Mouse (Mus musculus): ENCODE measurements around the gene Ccser1. TPM values are rescaled to one million over a fixed set of nuclear protein-coding genes. Genes with fewer than 3 reads are reported as not detected.

Gene Ccser1
- 17.0 TPM in 2 replicates for polyA plus RNA-seq (2015; fragmentation: Nextera tagmentation; extraction: Ambion mirVana)

GRCm38 (mm10) chr6:61179949-61180755 lies at the start of gene Ccser1:
Gene Ccser1, plus strand, starts transcription at chr6:61180324.
- Histone ChIP-seq H3K27me3 (peaks cover 12% of the 10 kb centered on the region; the same call in 1 of the 2 replicates), H3K4me1 (peaks cover 8% of the 10 kb centered on the region; the same call in 1 of the 2 replicates), H3K9me3 (replicated peaks) (no peaks in the 10 kb centered on the region), H3K9ac (peak within 1 kb of the TSS; percentile 76), H3K4me2 (peak within 1 kb of the TSS; percentile 95), H3K4me3 (replicated peaks) (peak within 1 kb of the TSS; percentile 77), H3K36me3 (no peaks in the 10 kb centered on the region), H3K27ac (peak within 1 kb of the TSS; percentile 79)
- peak; percentile 91 for ATAC-seq (replicated peaks; ENCODE audit: low FRiP score)
- WGBS: under 1% methylated on average over 97 of the region's 105 CpGs

GRCm38 (mm10) chr6:61136436-61136835 lies 43.7 kb upstream of the Ccser1 start:
- 85% methylated on average over 2 of the region's 2 CpGs for WGBS
- Histone ChIP-seq H3K27me3 (no peaks in the 10 kb centered on the region), H3K36me3 (no peaks in the 10 kb centered on the region), H3K27ac (no peak overlapping the region), H3K4me3 (replicated peaks) (no peak overlapping the region), H3K9ac (no peak overlapping the region), H3K9me3 (replicated peaks) (no peaks in the 10 kb centered on the region), H3K4me1 (no peaks in the 10 kb centered on the region), H3K4me2 (no peak overlapping the region)
- ATAC-seq (replicated peaks; ENCODE audit: low FRiP score): no peak

- Histone ChIP-seq H3K4me3 (replicated peaks) (no peak overlapping the region), H3K4me2 (no peak overlapping the region), H3K4me1 (no peaks in the 10 kb centered on the region), H3K27ac (no peak overlapping the region), H3K9me3 (replicated peaks) (no peaks in the 10 kb centered on the region), H3K36me3 (no peaks in the 10 kb centered on the region), H3K27me3 (no peaks in the 10 kb centered on the region), H3K9ac (no peak overlapping the region)
- WGBS: 50% methylated on average over 1 of the region's 1 CpGs
- no peak for ATAC-seq (replicated peaks; ENCODE audit: low FRiP score)
Observed at GRCm38 (mm10) chr6:61143031-61143430, 37.1 kb upstream of the Ccser1 start.

GRCm38 (mm10) chr6:61152924-61153323 lies 27.2 kb upstream of the Ccser1 start:
- no peak overlapping the region for H3K9ac ChIP-seq
- no peaks in the 10 kb centered on the region for H3K4me1 ChIP-seq
- no peaks in the 10 kb centered on the region for H3K27me3 ChIP-seq
- H3K4me2 ChIP-seq: no peak overlapping the region
- 75% methylated on average over 3 of the region's 3 CpGs for WGBS
- no peak overlapping the region for H3K27ac ChIP-seq
- no peaks in the 10 kb centered on the region for H3K9me3 ChIP-seq (replicated peaks)
- no peak for ATAC-seq (replicated peaks; ENCODE audit: low FRiP score)
- H3K4me3 ChIP-seq (replicated peaks): no peak overlapping the region
- H3K36me3 ChIP-seq: no peaks in the 10 kb centered on the region

GRCm38 (mm10) chr6:61154654-61155053 lies 25.5 kb upstream of the Ccser1 start:
- ATAC-seq (replicated peaks; ENCODE audit: low FRiP score): no peak
- no peaks in the 10 kb centered on the region for H3K9me3 ChIP-seq (replicated peaks)

GRCm38 (mm10) chr6:61155059-61155629 lies 25.0 kb upstream of the Ccser1 start:
- Histone ChIP-seq H3K4me3 (replicated peaks) (no peak overlapping the region), H3K27ac (no peak overlapping the region), H3K27me3 (no peaks in the 10 kb centered on the region), H3K4me1 (no peaks in the 10 kb centered on the region), H3K9me3 (replicated peaks) (no peaks in the 10 kb centered on the region), H3K4me2 (no peak overlapping the region), H3K36me3 (no peaks in the 10 kb centered on the region), H3K9ac (no peak overlapping the region)
- no peak for ATAC-seq (replicated peaks; ENCODE audit: low FRiP score)
- WGBS: 71% methylated on average over 8 of the region's 8 CpGs

More at GRCm38 (mm10) chr6:61154654-61155053, 25.5 kb upstream of the Ccser1 start:
- Histone ChIP-seq H3K4me2 (no peak overlapping the region), H3K4me3 (replicated peaks) (no peak overlapping the region), H3K36me3 (no peaks in the 10 kb centered on the region), H3K27me3 (no peaks in the 10 kb centered on the region), H3K27ac (no peak overlapping the region), H3K4me1 (no peaks in the 10 kb centered on the region), H3K9ac (no peak overlapping the region)
- WGBS: 67% methylated on average over 6 of the region's 6 CpGs

GRCm38 (mm10) chr6:61155718-61156117 lies 24.4 kb upstream of the Ccser1 start:
- H3K9ac ChIP-seq: no peak overlapping the region
- H3K27me3 ChIP-seq: no peaks in the 10 kb centered on the region
- H3K9me3 ChIP-seq (replicated peaks): no peaks in the 10 kb centered on the region
- H3K4me1 ChIP-seq: no peaks in the 10 kb centered on the region
- H3K27ac ChIP-seq: no peak overlapping the region
- H3K36me3 ChIP-seq: no peaks in the 10 kb centered on the region
- ATAC-seq (replicated peaks; ENCODE audit: low FRiP score): no peak
- no peak overlapping the region for H3K4me2 ChIP-seq
- H3K4me3 ChIP-seq (replicated peaks): no peak overlapping the region

GRCm38 (mm10) chr6:61162117-61162516 lies 18.0 kb upstream of the Ccser1 start:
- no peaks in the 10 kb centered on the region for H3K9me3 ChIP-seq (replicated peaks)
- H3K27ac ChIP-seq: no peak overlapping the region
- no peak overlapping the region for H3K9ac ChIP-seq
- no peak overlapping the region for H3K4me3 ChIP-seq (replicated peaks)
- H3K4me1 ChIP-seq: no peaks in the 10 kb centered on the region
- H3K36me3 ChIP-seq: no peaks in the 10 kb centered on the region
- H3K27me3 ChIP-seq: no peaks in the 10 kb centered on the region
- no peak overlapping the region for H3K4me2 ChIP-seq
- ATAC-seq (replicated peaks; ENCODE audit: low FRiP score): no peak

- Histone ChIP-seq H3K4me3 (replicated peaks) (no peak overlapping the region), H3K27ac (no peak overlapping the region), H3K4me1 (no peaks in the 10 kb centered on the region), H3K4me2 (no peak overlapping the region), H3K9me3 (replicated peaks) (no peaks in the 10 kb centered on the region), H3K27me3 (no peaks in the 10 kb centered on the region), H3K36me3 (no peaks in the 10 kb centered on the region), H3K9ac (no peak overlapping the region)
- WGBS: 90% methylated on average over 1 of the region's 1 CpGs
- no peak for ATAC-seq (replicated peaks; ENCODE audit: low FRiP score)
Observed at GRCm38 (mm10) chr6:61166891-61167290, 13.2 kb upstream of the Ccser1 start.

- H3K27ac ChIP-seq: no peak overlapping the region
- WGBS: 81% methylated on average over 1 of the region's 1 CpGs
- H3K27me3 ChIP-seq: peaks cover 12% of the 10 kb centered on the region; the same call in 1 of the 2 replicates
- H3K36me3 ChIP-seq: no peaks in the 10 kb centered on the region
- no peak overlapping the region for H3K4me2 ChIP-seq
- no peak overlapping the region for H3K4me3 ChIP-seq (replicated peaks)
- no peak for ATAC-seq (replicated peaks; ENCODE audit: low FRiP score)
- H3K9me3 ChIP-seq (replicated peaks): no peaks in the 10 kb centered on the region
- H3K4me1 ChIP-seq: peaks cover 5% of the 10 kb centered on the region; the same call in 1 of the 2 replicates
- no peak overlapping the region for H3K9ac ChIP-seq
Observed at GRCm38 (mm10) chr6:61176126-61176525, 4.0 kb upstream of the Ccser1 start.

GRCm38 (mm10) chr6:61177476-61177875 lies 2.6 kb upstream of the Ccser1 start:
- no peak overlapping the region for H3K4me2 ChIP-seq
- no peaks in the 10 kb centered on the region for H3K36me3 ChIP-seq
- peaks cover 8% of the 10 kb centered on the region; the same call in 1 of the 2 replicates for H3K4me1 ChIP-seq
- H3K9ac ChIP-seq: no peak overlapping the region
- H3K4me3 ChIP-seq (replicated peaks): no peak overlapping the region
- no peak for ATAC-seq (replicated peaks; ENCODE audit: low FRiP score)
- H3K9me3 ChIP-seq (replicated peaks): no peaks in the 10 kb centered on the region
- 86% methylated on average over 7 of the region's 7 CpGs for WGBS
- H3K27me3 ChIP-seq: peaks cover 12% of the 10 kb centered on the region; the same call in 1 of the 2 replicates
- no peak overlapping the region for H3K27ac ChIP-seq

- WGBS: 6% methylated on average over 5 of the region's 5 CpGs
- H3K4me1 ChIP-seq: peaks cover 8% of the 10 kb centered on the region; the same call in 1 of the 2 replicates
- H3K27me3 ChIP-seq: peaks cover 12% of the 10 kb centered on the region; the same call in 1 of the 2 replicates
- H3K4me3 ChIP-seq (replicated peaks): peak overlapping the region; percentile 77
- ATAC-seq (replicated peaks; ENCODE audit: low FRiP score): peak; percentile 62; the same call in 1 of the 2 replicates
- H3K9me3 ChIP-seq (replicated peaks): no peaks in the 10 kb centered on the region
- H3K4me2 ChIP-seq: peak overlapping the region; percentile 95
- peak overlapping the region; percentile 76 for H3K9ac ChIP-seq
- no peaks in the 10 kb centered on the region for H3K36me3 ChIP-seq
- peak overlapping the region; percentile 79; the same call in 1 of the 2 replicates for H3K27ac ChIP-seq
Observed at GRCm38 (mm10) chr6:61179641-61179948, 529 bp upstream of the Ccser1 start.
